Mouse (Mus musculus): ENCODE results near the gene Desi2.

- TF ChIP-seq TAL1 (IDR thresholded peaks at IDR 0.05; ENCODE audit: low read length), result no peak
- no peak for TF ChIP-seq GATA1 (IDR thresholded peaks at IDR 0.05; ENCODE audit: low read length)
These were observed 96.9 kb downstream of the Desi2 start for GRCm38 (mm10) chr1:178283946-178284720.

All from erythroblast, embryonic 14.5 days (primary cell).